Mouse (Mus musculus) MEL (cell line): ENCODE results near the gene Pex5. TPM values are rescaled to one million over a fixed set of nuclear protein-coding genes. Genes with fewer than 3 reads are reported as not detected.

Experiments used
- DNase-seq: peaks from one replicate; pipeline ENCODE4 v3.0.0; 2011; ENCODE audit warnings: low read depth, low spot score
- H3K27ac ChIP-seq: 2 replicates; pipeline ENCODE4 v1.5.1; 2012; ENCODE audit warnings: low read depth, mild to moderate bottlenecking, control low read depth, low read length, moderate library complexity; ENCODE audit not compliant: control insufficient read depth
- H3K27me3 ChIP-seq, 2 experiments: fragments of 150-350 bp in 1 of 2; sonication (generic) in 1 of 2; 2 replicates each; pipeline ENCODE4 v1.6.1; 2012; ENCODE audit warnings: low read length in 2 of 2, mild to moderate bottlenecking in 2 of 2, improper control_type of control experiment in 1 of 2, moderate library complexity in 1 of 2; ENCODE audit not compliant: insufficient read depth in 2 of 2, control insufficient read depth in 1 of 2
- H3K36me3 ChIP-seq, 2 experiments: 2 replicates each; pipeline ENCODE4 v1.6.1; 2012 to 2014; ENCODE audit warnings: low read length in 2 of 2, improper control_type of control experiment in 1 of 2, inconsistent platforms in 1 of 2, mild to moderate bottlenecking in 1 of 2; ENCODE audit not compliant: insufficient read depth in 2 of 2, control insufficient read depth in 1 of 2
- H3K4me1 ChIP-seq, 2 experiments: fragments of 150-350 bp in 1 of 2; sonication (generic) in 1 of 2; 2 replicates each; pipeline ENCODE4 v1.6.1; 2012; ENCODE audit warnings: low read length in 2 of 2, improper control_type of control experiment in 1 of 2, mild to moderate bottlenecking in 1 of 2; ENCODE audit not compliant: insufficient read depth in 2 of 2, control insufficient read depth in 1 of 2
- H3K4me3 ChIP-seq, 2 experiments: fragments of 150-350 bp in 1 of 2; sonication (generic) in 1 of 2; 2 replicates each; pipeline ENCODE4 v1.5.1; 2012; ENCODE audit warnings: low read depth in 2 of 2, low read length in 2 of 2, mild to moderate bottlenecking in 2 of 2, moderate library complexity in 2 of 2, control low read depth in 1 of 2, improper control_type of control experiment in 1 of 2; ENCODE audit not compliant: control insufficient read depth in 1 of 2, insufficient read depth in 1 of 2
- H3K79me2 ChIP-seq: 2 replicates; pipeline ENCODE4 v1.6.1; 2012; ENCODE audit warnings: mild to moderate bottlenecking, low read length, moderate library complexity; ENCODE audit not compliant: control insufficient read depth, poor library complexity, insufficient read depth
- H3K9ac ChIP-seq: 2 replicates; pipeline ENCODE4 v1.6.1; 2012; ENCODE audit warnings: low read depth, mild to moderate bottlenecking, control low read depth, low read length, moderate library complexity; ENCODE audit not compliant: control insufficient read depth, poor library complexity, severe bottlenecking
- H3K9me3 ChIP-seq: fragments of 150-350 bp; sonication (generic); replicated peaks from 2 replicates; pipeline ENCODE4 v1.6.1; 2012; ENCODE audit warnings: mild to moderate bottlenecking, low read length, improper control_type of control experiment, moderate library complexity; ENCODE audit not compliant: insufficient read depth
- BHLHE40 ChIP-seq: IDR thresholded peaks from 2 replicates; pipeline ENCODE4 v1.6.1; 2012; ENCODE audit warnings: low read depth, mild to moderate bottlenecking, inconsistent platforms, low read length, improper control_type of control experiment, borderline replicate concordance
- CTCF ChIP-seq, 3 experiments: IDR thresholded peaks in 2 of 3; conservative IDR thresholded peaks in 1 of 3; 2 replicates each; pipeline ENCODE4 v1.5.1; 2011 to 2012; ENCODE audit warnings: low read length in 3 of 3, low read depth in 2 of 3, mild to moderate bottlenecking in 2 of 3, improper control_type of control experiment in 1 of 3, inconsistent platforms in 1 of 3, mixed read lengths in 1 of 3, moderate library complexity in 1 of 3; ENCODE audit not compliant: control insufficient read depth in 1 of 3, insufficient read depth in 1 of 3, poor library complexity in 1 of 3, severe bottlenecking in 1 of 3
- E2F4 ChIP-seq: IDR thresholded peaks from 2 replicates; pipeline ENCODE4 v1.6.1; 2011; ENCODE audit warnings: low read depth, low read length, improper control_type of control experiment, borderline replicate concordance
- ELF1 ChIP-seq: IDR thresholded peaks from 2 replicates; pipeline ENCODE4 v1.6.1; 2014; ENCODE audit warnings: low read depth, mild to moderate bottlenecking, inconsistent platforms, low read length, improper control_type of control experiment, moderate library complexity
- GATA1 ChIP-seq: IDR thresholded peaks from 2 replicates; pipeline ENCODE4 v1.6.1; 2011; ENCODE audit warnings: low read depth, low read length, improper control_type of control experiment
- KAT2A ChIP-seq: conservative IDR thresholded peaks from 2 replicates; pipeline ENCODE4 v1.6.1; 2012; ENCODE audit warnings: low read depth, low read length, improper control_type of control experiment, inconsistent platforms
- MAZ ChIP-seq: IDR thresholded peaks from 2 replicates; pipeline ENCODE4 v1.6.1; 2012; ENCODE audit warnings: low read depth, mild to moderate bottlenecking, inconsistent platforms, low read length, improper control_type of control experiment
- MEF2A ChIP-seq: IDR thresholded peaks from 2 replicates; pipeline ENCODE4 v1.6.1; 2014; ENCODE audit warnings: low read depth, mild to moderate bottlenecking, inconsistent platforms, low read length, improper control_type of control experiment; ENCODE audit not compliant: poor library complexity, insufficient replicate concordance, severe bottlenecking; ENCODE audit errors: extremely low read depth
- MXI1 ChIP-seq: IDR thresholded peaks from 2 replicates; pipeline ENCODE4 v1.6.1; 2011; ENCODE audit warnings: mild to moderate bottlenecking, low read depth, low read length, improper control_type of control experiment
- MYC ChIP-seq: IDR thresholded peaks from 2 replicates; pipeline ENCODE4 v1.6.1; 2011; ENCODE audit warnings: low read depth, mild to moderate bottlenecking, low read length, improper control_type of control experiment, moderate library complexity
- NELFE ChIP-seq: IDR thresholded peaks from 2 replicates; pipeline ENCODE4 v1.6.1; 2011; ENCODE audit warnings: low read depth, low read length, improper control_type of control experiment
- NRF1 ChIP-seq: IDR thresholded peaks from 2 replicates; pipeline ENCODE4 v1.6.1; 2014; ENCODE audit warnings: low read depth, mild to moderate bottlenecking, inconsistent platforms, low read length, improper control_type of control experiment, moderate library complexity; ENCODE audit not compliant: poor library complexity, insufficient read depth, severe bottlenecking
- POLR2A ChIP-seq, 2 experiments: IDR thresholded peaks; 2 replicates each; pipeline ENCODE4 v1.6.1; 2011 to 2012; ENCODE audit warnings: low read length in 2 of 2, mild to moderate bottlenecking in 2 of 2, control low read depth in 1 of 2, improper control_type of control experiment in 1 of 2, low read depth in 1 of 2, moderate library complexity in 1 of 2; ENCODE audit not compliant: control insufficient read depth in 1 of 2, insufficient read depth in 1 of 2, poor library complexity in 1 of 2
- POLR2AphosphoS2 ChIP-seq: IDR thresholded peaks from 2 replicates; pipeline ENCODE4 v1.6.1; 2011; ENCODE audit warnings: low read length, improper control_type of control experiment
- RAD21 ChIP-seq: IDR thresholded peaks from 2 replicates; pipeline ENCODE4 v1.6.1; 2011; ENCODE audit warnings: mild to moderate bottlenecking, low read depth, low read length, improper control_type of control experiment
- SIN3A ChIP-seq: IDR thresholded peaks from 2 replicates; pipeline ENCODE4 v1.6.1; 2012; ENCODE audit warnings: low read length, improper control_type of control experiment, inconsistent platforms
- TAL1 ChIP-seq: IDR thresholded peaks from 2 replicates; pipeline ENCODE4 v1.6.1; 2012; ENCODE audit warnings: mild to moderate bottlenecking, inconsistent platforms, low read length, moderate library complexity, mixed read lengths
- TCF12 ChIP-seq: IDR thresholded peaks from 2 replicates; pipeline ENCODE4 v1.6.1; 2014; ENCODE audit warnings: low read depth, mild to moderate bottlenecking, inconsistent platforms, low read length, improper control_type of control experiment, moderate library complexity
- UBTF ChIP-seq: IDR thresholded peaks from 2 replicates; pipeline ENCODE4 v1.6.1; 2012; ENCODE audit warnings: low read depth, mild to moderate bottlenecking, inconsistent platforms, low read length, improper control_type of control experiment, moderate library complexity, borderline replicate concordance; ENCODE audit not compliant: insufficient read depth
- USF1 ChIP-seq: IDR thresholded peaks from 2 replicates; pipeline ENCODE4 v1.6.1; 2014; ENCODE audit warnings: low read depth, mild to moderate bottlenecking, inconsistent platforms, low read length, improper control_type of control experiment, moderate library complexity
- ZC3H11A ChIP-seq: IDR thresholded peaks from 2 replicates; pipeline ENCODE4 v1.6.1; 2012; ENCODE audit warnings: low read depth, mild to moderate bottlenecking, inconsistent platforms, low read length, improper control_type of control experiment
- ZKSCAN1 ChIP-seq: IDR thresholded peaks from 2 replicates; pipeline ENCODE4 v1.6.1; 2012; ENCODE audit warnings: low read depth, mild to moderate bottlenecking, inconsistent platforms, low read length, improper control_type of control experiment, moderate library complexity
- ZNF384 ChIP-seq: IDR thresholded peaks from 2 replicates; pipeline ENCODE4 v1.6.1; 2012; ENCODE audit warnings: low read depth, mild to moderate bottlenecking, inconsistent platforms, low read length, improper control_type of control experiment
- polyA plus RNA-seq, 2 experiments: library from polyadenylated mRNA; stranded (reverse) in 1 of 2; unstranded in 1 of 2; fragments of >175 nt in 1 of 2; fragments of >200 nt in 1 of 2; gene quantifications; 2 replicates each; pipeline versions ENCODE4 v1.2.1 to v1.2.4; 2012; ENCODE audit warnings: low replicate concordance in 2 of 2, low read depth in 1 of 2; ENCODE audit not compliant: insufficient read length in 2 of 2, insufficient read depth in 1 of 2, missing spikeins in 1 of 2
- total RNA-seq: library from RNA; depleted of rRNA; stranded (reverse); fragments of 300-350 nt; gene quantifications from 2 replicates; pipeline ENCODE4 v1.2.3, GENCODE M21; 2012

Gene Pex5
- total and polyA plus RNA-seq, 3 experiments: 63.0 to 63.1 TPM; not detected in 1

GRCm38 (mm10) chr6:124364328-124364727 lies 50.5 kb downstream of the Pex5 start:
- Histone ChIP-seq H3K9me3 (no peaks in the 10 kb centered on the region), H3K4me3 (peak overlapping the region in 1 of 2 experiments; percentile 37; a peak in 2 of 4 replicates), H3K36me3 (peaks cover 0 to 2% of the 10 kb centered on the region in 2 experiments; a peak in 2 of 4 replicates), H3K27me3 (no peaks in the 10 kb centered on the region), H3K79me2 (no peaks in the 10 kb centered on the region), H3K4me1 (peaks cover 0 to 6% of the 10 kb centered on the region in 2 experiments; a peak in 1 of 4 replicates), H3K27ac (no peak overlapping the region), H3K9ac (no peak overlapping the region; the same call in 1 of the 2 replicates)
- DNase-seq: peak; percentile 25
- TF ChIP-seq RAD21: peak; percentile 5; the same call in 1 of the 2 replicates
- TF ChIP-seq MAZ: no peak
- TF ChIP-seq CTCF (IDR thresholded peaks at IDR 0.05 in 2 of 3, conservative IDR thresholded peaks at IDR 0.05 in 1 of 3; ENCODE audit: control insufficient read depth in 1 of 3, insufficient read depth in 1 of 3, low read depth in 2 of 3, low read length in 3 of 3, poor library complexity in 1 of 3, severe bottlenecking in 1 of 3): peak; percentile 19 to 27 (median 23); a peak in 2 of 6 replicates
- no peak for TF ChIP-seq MEF2A

GRCm38 (mm10) chr6:124360549-124360948 lies 54.3 kb downstream of the Pex5 start:
- Histone ChIP-seq H3K4me1 (peaks cover 0 to 6% of the 10 kb centered on the region in 2 experiments; a peak in 1 of 4 replicates), H3K4me3 (no peak overlapping the region), H3K27ac (no peak overlapping the region), H3K27me3 (no peaks in the 10 kb centered on the region), H3K36me3 (peaks cover 0 to 2% of the 10 kb centered on the region in 2 experiments; a peak in 2 of 4 replicates), H3K9ac (no peak overlapping the region), H3K9me3 (no peaks in the 10 kb centered on the region), H3K79me2 (no peaks in the 10 kb centered on the region)
- no peak for DNase-seq
- TF ChIP-seq MXI1 (no peak), ELF1 (no peak), GATA1 (no peak), KAT2A (no peak), MYC (no peak), MAZ (no peak), TCF12 (no peak), POLR2A (IDR thresholded peaks at IDR 0.05; ENCODE audit: control insufficient read depth in 1 of 2, insufficient read depth in 1 of 2, low read depth in 1 of 2, low read length in 2 of 2, poor library complexity in 1 of 2) (no peak), E2F4 (no peak), ZC3H11A (no peak), TAL1 (no peak)

GRCm38 (mm10) chr6:124358953-124359352 lies 55.9 kb downstream of the Pex5 start:
- Histone ChIP-seq H3K9me3 (no peaks in the 10 kb centered on the region), H3K27me3 (no peaks in the 10 kb centered on the region), H3K79me2 (no peaks in the 10 kb centered on the region), H3K9ac (no peak overlapping the region), H3K27ac (no peak overlapping the region), H3K4me1 (no peaks in the 10 kb centered on the region)
- no peak for DNase-seq
- no peak for TF ChIP-seq ZNF384
- no peak for TF ChIP-seq BHLHE40
- TF ChIP-seq ZKSCAN1: no peak
- TF ChIP-seq CTCF (IDR thresholded peaks at IDR 0.05 in 2 of 3, conservative IDR thresholded peaks at IDR 0.05 in 1 of 3; ENCODE audit: control insufficient read depth in 1 of 3, insufficient read depth in 1 of 3, low read depth in 2 of 3, low read length in 3 of 3, poor library complexity in 1 of 3, severe bottlenecking in 1 of 3): no peak
- TF ChIP-seq USF1: no peak
- TF ChIP-seq SIN3A: no peak
- TF ChIP-seq NRF1: no peak
- no peak for TF ChIP-seq MEF2A
- TF ChIP-seq TAL1: no peak
- no peak for TF ChIP-seq UBTF
- no peak for TF ChIP-seq NELFE
- no peak for TF ChIP-seq POLR2AphosphoS2
- TF ChIP-seq, all 39 proteins: peak for 0
- Histone ChIP-seq H3K4me3 (no peak overlapping the region), H3K36me3 (no peaks in the 10 kb centered on the region)
